Mouse (Mus musculus) myocyte (in vitro differentiated cells): ENCODE data around the gene Prkrip1. TPM values are rescaled to one million over a fixed set of nuclear protein-coding genes. Genes with fewer than 3 reads are reported as not detected.
"Not testable (repeated sequence)": the region's sequence is repeated elsewhere in the genome, so short reads cannot be mapped to it uniquely, and the experiment has no call there.

Experiments
- H3K27me3 ChIP-seq: one replicate; pipeline ENCODE4 v1.6.1; 2011; ENCODE audit not compliant: control insufficient read depth, insufficient read depth, insufficient read length
- H3K36me3 ChIP-seq: one replicate; pipeline ENCODE4 v1.6.1; 2011; ENCODE audit not compliant: control insufficient read depth, insufficient read depth
- H3K4me2 ChIP-seq: one replicate; pipeline ENCODE4 v1.6.1; 2011; ENCODE audit warnings: low read depth, control low read depth
- H3K4me3 ChIP-seq: one replicate; pipeline ENCODE4 v1.5.1; 2011; ENCODE audit warnings: mild to moderate bottlenecking, control low read depth, moderate library complexity
- H3K79me2 ChIP-seq: one replicate; pipeline ENCODE4 v1.6.1; 2011; ENCODE audit not compliant: control insufficient read depth, insufficient read depth
- H3ac ChIP-seq: one replicate; pipeline ENCODE4 v1.6.1; 2011; ENCODE audit not compliant: control insufficient read depth, insufficient read length
- CEBPB ChIP-seq: IDR thresholded peaks from 2 replicates; pipeline ENCODE4 v1.6.1; 2011; ENCODE audit warnings: mild to moderate bottlenecking, moderate library complexity; ENCODE audit not compliant: poor library complexity, insufficient read depth, severe bottlenecking
- E2F4 ChIP-seq: IDR thresholded peaks from one replicate; pipeline ENCODE4 v1.6.1; 2011; ENCODE audit warnings: mild to moderate bottlenecking, control low read depth, moderate library complexity; ENCODE audit not compliant: insufficient read depth
- MAX ChIP-seq: IDR thresholded peaks from one replicate; pipeline ENCODE4 v1.6.1; 2011; ENCODE audit warnings: low read depth, mild to moderate bottlenecking, control low read depth
- MYOD1 ChIP-seq, 3 experiments: IDR thresholded peaks; one replicate each; pipeline ENCODE4 v1.6.1; 2011; ENCODE audit warnings: control low read depth in 2 of 3, low read depth in 2 of 3, mild to moderate bottlenecking in 2 of 3, moderate library complexity in 1 of 3; ENCODE audit not compliant: insufficient read length in 2 of 3, control insufficient read depth in 1 of 3
- MYOG ChIP-seq, 3 experiments: IDR thresholded peaks; one replicate each; pipeline ENCODE4 v1.6.1; 2011; ENCODE audit warnings: control low read depth in 2 of 3, low read depth in 2 of 3, mild to moderate bottlenecking in 2 of 3; ENCODE audit not compliant: insufficient read length in 2 of 3, control insufficient read depth in 1 of 3, insufficient read depth in 1 of 3
- POLR2A ChIP-seq: IDR thresholded peaks from one replicate; pipeline ENCODE4 v1.6.1; 2011; ENCODE audit warnings: low read depth, mild to moderate bottlenecking, control low read depth, moderate library complexity; ENCODE audit not compliant: insufficient read length
- POLR2AphosphoS2 ChIP-seq: IDR thresholded peaks from one replicate; pipeline ENCODE4 v1.6.1; 2011; ENCODE audit warnings: low read depth, control low read depth; ENCODE audit not compliant: insufficient read length
- REST ChIP-seq: IDR thresholded peaks from one replicate; pipeline ENCODE4 v1.6.1; 2011; ENCODE audit warnings: mild to moderate bottlenecking, control low read depth, moderate library complexity; ENCODE audit not compliant: insufficient read depth, insufficient read length
- SRF ChIP-seq: IDR thresholded peaks from one replicate; pipeline ENCODE4 v1.6.1; 2011; ENCODE audit warnings: low read depth; ENCODE audit not compliant: control insufficient read depth, insufficient read length
- TCF12 ChIP-seq: IDR thresholded peaks from one replicate; pipeline ENCODE4 v1.6.1; 2011; ENCODE audit warnings: mild to moderate bottlenecking, control low read depth; ENCODE audit not compliant: poor library complexity, insufficient read depth, severe bottlenecking
- TCF3 ChIP-seq: IDR thresholded peaks from one replicate; pipeline ENCODE4 v1.6.1; 2011; ENCODE audit warnings: low read depth, control low read depth; ENCODE audit not compliant: insufficient read length
- USF1 ChIP-seq: IDR thresholded peaks from one replicate; pipeline ENCODE4 v1.6.1; 2011; ENCODE audit warnings: low read depth, mild to moderate bottlenecking, control low read depth, moderate library complexity
- polyA plus RNA-seq: library from polyadenylated mRNA; unstranded; fragments of >200 nt; fragmentation: generic; extraction: Trizol; gene quantifications from one replicate; pipeline ENCODE4 v1.2.1, GENCODE M21; 2012; ENCODE audit warnings: missing spikeins

Gene Prkrip1
- polyA plus RNA-seq, 1 experiment = 58.4 TPM

- peak; percentile 42 for TF ChIP-seq TCF3
- peak in 1 of 3 experiments; percentile 30 for TF ChIP-seq MYOG (IDR thresholded peaks at IDR 0.05; ENCODE audit: control insufficient read depth in 1 of 3, insufficient read depth in 1 of 3, insufficient read length in 2 of 3, low read depth in 2 of 3)
- peak; percentile 25 to 88 (median 77) for TF ChIP-seq MYOD1 (IDR thresholded peaks at IDR 0.05; ENCODE audit: control insufficient read depth in 1 of 3, insufficient read length in 2 of 3, low read depth in 2 of 3)
- peak; percentile 76 for TF ChIP-seq TCF12
- not testable (repeated sequence) for H3K27me3 ChIP-seq, H3K36me3 ChIP-seq, H3K79me2 ChIP-seq, H3K4me3 ChIP-seq, H3ac ChIP-seq
- H3K4me2 ChIP-seq = peak overlapping the region; percentile 12
Measured at GRCm38 (mm10) chr5:136149134-136149576, 49.6 kb downstream of the Prkrip1 start.

GRCm38 (mm10) chr5:136147704-136148103 is 51.1 kb downstream of the Prkrip1 start:
- TF ChIP-seq TCF3 (no peak), MAX (no peak), E2F4 (no peak), SRF (no peak), POLR2AphosphoS2 (no peak), USF1 (no peak), CEBPB (no peak), TCF12 (no peak), POLR2A (no peak), MYOG (IDR thresholded peaks at IDR 0.05; ENCODE audit: control insufficient read depth in 1 of 3, insufficient read depth in 1 of 3, insufficient read length in 2 of 3, low read depth in 2 of 3) (no peak), REST (no peak), MYOD1 (IDR thresholded peaks at IDR 0.05; ENCODE audit: control insufficient read depth in 1 of 3, insufficient read length in 2 of 3, low read depth in 2 of 3) (no peak)
- no peaks in the 10 kb centered on the region for H3K27me3 ChIP-seq
- no peaks in the 10 kb centered on the region for H3K36me3 ChIP-seq
- H3ac ChIP-seq = no peak overlapping the region
- no peak overlapping the region for H3K4me3 ChIP-seq
- H3K79me2 ChIP-seq = no peaks in the 10 kb centered on the region
- H3K4me2 ChIP-seq = no peak overlapping the region

- TF ChIP-seq E2F4 = no peak
- Histone ChIP-seq H3K27me3 (no peaks in the 10 kb centered on the region), H3ac (no peak overlapping the region), H3K4me2 (no peak overlapping the region), H3K4me3 (no peak overlapping the region), H3K36me3 (no peaks in the 10 kb centered on the region), H3K79me2 (no peaks in the 10 kb centered on the region)
Measured at GRCm38 (mm10) chr5:136146936-136147335, 51.8 kb downstream of the Prkrip1 start.

GRCm38 (mm10) chr5:136144606-136145430 is 53.9 kb downstream of the Prkrip1 start:
- H3ac ChIP-seq = no peak overlapping the region
- H3K36me3 ChIP-seq = no peaks in the 10 kb centered on the region
- H3K79me2 ChIP-seq = no peaks in the 10 kb centered on the region
- H3K4me2 ChIP-seq = no peak overlapping the region
- H3K27me3 ChIP-seq = no peaks in the 10 kb centered on the region
- no peak overlapping the region for H3K4me3 ChIP-seq
- TF ChIP-seq MYOD1 (IDR thresholded peaks at IDR 0.05; ENCODE audit: control insufficient read depth in 1 of 3, insufficient read length in 2 of 3, low read depth in 2 of 3) (no peak), MAX (no peak), SRF (no peak), E2F4 (no peak), POLR2A (no peak), USF1 (no peak), POLR2AphosphoS2 (no peak), TCF3 (no peak)

GRCm38 (mm10) chr5:136143161-136143755 is 55.5 kb downstream of the Prkrip1 start:
- H3K27me3 ChIP-seq = no peaks in the 10 kb centered on the region

More at GRCm38 (mm10) chr5:136143161-136143755, 55.5 kb downstream of the Prkrip1 start:
- Histone ChIP-seq H3ac (no peak overlapping the region), H3K4me3 (no peak overlapping the region), H3K4me2 (no peak overlapping the region), H3K79me2 (no peaks in the 10 kb centered on the region), H3K36me3 (peaks cover 2% of the 10 kb centered on the region)
- TF ChIP-seq POLR2A = no peak
- TF ChIP-seq CEBPB = no peak
- TF ChIP-seq TCF3 = no peak
- no peak for TF ChIP-seq SRF
- TF ChIP-seq POLR2AphosphoS2 = no peak
- TF ChIP-seq MYOD1 (IDR thresholded peaks at IDR 0.05; ENCODE audit: control insufficient read depth in 1 of 3, insufficient read length in 2 of 3, low read depth in 2 of 3) = no peak
